Mouse (Mus musculus): Measurements from ENCODE around the gene Fzd2.
"Not testable (repeated sequence)": the region's sequence is repeated elsewhere in the genome, so short reads cannot be mapped to it uniquely, and the experiment has no call there.

Gene Fzd2

DNA sequence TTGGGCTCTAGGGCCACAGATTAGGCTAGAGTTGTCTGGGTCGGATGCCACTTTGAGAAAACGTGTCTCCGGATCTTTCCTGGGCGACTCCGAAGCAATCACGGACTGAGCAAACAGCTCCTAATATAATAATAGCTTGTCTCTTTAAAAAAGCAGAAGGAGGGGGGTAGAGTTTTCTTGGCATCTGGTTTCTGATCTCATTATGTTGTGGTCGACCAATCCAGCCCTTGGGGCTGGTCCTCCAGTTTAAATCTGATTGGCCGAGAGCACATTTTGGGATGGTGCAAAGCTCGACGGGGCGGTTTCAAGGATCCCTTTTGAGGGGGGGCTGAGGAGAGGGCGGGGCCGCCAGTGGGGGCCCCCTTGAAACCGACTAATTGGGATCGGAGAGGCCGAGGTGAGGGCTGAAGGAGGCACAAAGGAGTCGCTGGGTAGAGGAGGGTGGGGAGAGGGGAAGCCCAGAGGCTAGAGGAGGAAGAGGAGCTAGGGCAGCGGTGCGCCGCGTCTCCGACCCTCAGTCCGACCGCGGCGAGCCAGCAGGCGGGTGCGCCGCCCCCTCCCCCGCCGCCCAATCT, at the start of gene Fzd2:
Gene Fzd2, plus strand, starts transcription at position 387 of the 575 bp plus-strand sequence.
- DNase-seq (ENCODE audit: low read depth): peak; percentile 99

DNA sequence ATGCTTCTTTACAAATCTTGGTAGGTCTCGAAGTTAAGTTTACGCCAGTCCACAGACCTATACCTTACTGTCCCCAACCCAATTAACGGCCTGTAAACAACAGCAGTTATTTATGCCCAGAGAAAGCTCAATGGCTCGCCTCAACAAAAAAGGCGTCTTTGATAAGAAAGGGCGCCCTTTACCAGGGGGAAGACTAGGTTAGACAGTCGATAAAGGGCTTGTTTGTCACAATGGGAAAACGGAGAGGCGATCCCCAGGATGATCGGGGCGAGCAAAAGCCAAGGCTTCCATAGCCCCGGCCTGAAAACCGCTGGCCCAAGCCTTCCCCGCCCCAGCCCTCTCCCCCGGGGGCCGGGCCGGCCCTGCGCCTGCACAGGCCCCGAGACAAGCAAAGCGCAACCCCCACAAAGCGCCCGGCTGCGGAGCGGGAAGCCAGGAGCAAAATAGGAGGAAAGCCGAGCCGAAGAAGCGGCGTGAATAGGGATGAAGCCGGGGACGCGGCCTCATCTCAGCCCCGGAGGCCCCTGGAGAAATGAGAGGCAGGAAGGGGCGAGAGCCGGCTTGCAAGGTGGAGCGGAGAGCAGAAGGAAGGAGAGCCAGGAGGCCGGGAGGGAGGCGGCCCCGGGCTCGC, 48.7 kb upstream of the Fzd2 start:
- DNase-seq (ENCODE audit: low read depth): no peak

DNA sequence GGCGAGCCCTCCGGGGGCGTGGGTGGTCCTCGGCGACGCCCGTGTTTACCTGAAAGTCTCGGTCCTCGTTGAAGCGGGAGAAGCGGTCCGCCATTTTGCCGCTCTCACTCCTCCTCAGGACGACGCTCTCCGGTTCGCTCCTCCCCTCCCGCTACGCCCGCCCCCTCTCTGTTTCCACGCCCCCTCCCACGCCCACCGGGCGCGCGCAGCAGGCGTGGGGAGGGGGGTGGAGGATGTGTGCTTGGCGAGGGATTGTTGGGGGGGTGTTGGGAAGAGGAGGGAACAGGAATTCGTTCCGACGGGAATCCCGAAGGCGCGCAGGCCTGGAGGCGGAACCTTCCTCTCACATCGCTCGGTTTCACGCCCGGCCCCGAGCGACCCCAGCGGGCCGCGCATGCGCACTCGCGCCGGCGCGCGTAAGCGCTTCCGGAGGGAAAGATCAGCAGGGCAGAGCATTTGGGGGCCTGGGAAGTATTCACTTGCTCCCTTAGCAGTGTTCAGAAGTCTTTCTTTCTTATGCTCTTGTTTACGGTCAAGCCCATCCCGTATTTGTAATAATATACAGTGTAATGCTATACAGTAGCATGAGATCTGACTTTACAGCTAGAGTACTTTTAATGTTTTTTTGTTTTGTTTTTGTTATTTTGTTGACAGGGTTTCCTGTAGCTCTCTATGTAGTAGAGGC, 48.0 kb upstream of the Fzd2 start, which contains the start of gene Gpatch8:
Gene Gpatch8, minus strand, starts transcription at position 362 of the 685 bp plus-strand sequence.
- DNase-seq (ENCODE audit: low read depth): peak; percentile 96

DNA sequence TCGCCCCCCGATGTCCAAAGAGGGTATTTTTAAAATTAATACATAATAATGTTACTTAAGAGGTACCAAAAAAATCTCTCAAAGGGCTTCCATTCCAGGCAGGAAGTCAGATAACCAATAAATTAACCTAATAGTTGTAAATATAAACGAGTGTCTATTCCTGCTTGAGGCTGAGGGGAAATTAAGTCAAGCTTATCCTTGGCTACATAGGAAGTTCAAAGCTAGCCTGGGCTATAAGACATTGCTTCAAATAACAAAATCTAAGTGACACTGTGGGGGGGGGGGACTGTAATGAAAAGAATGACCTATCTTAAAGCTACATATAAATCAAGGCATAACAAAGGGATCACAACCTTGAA, 47.5 kb upstream of the Fzd2 start:
- DNase-seq (ENCODE audit: low read depth): no peak

DNA sequence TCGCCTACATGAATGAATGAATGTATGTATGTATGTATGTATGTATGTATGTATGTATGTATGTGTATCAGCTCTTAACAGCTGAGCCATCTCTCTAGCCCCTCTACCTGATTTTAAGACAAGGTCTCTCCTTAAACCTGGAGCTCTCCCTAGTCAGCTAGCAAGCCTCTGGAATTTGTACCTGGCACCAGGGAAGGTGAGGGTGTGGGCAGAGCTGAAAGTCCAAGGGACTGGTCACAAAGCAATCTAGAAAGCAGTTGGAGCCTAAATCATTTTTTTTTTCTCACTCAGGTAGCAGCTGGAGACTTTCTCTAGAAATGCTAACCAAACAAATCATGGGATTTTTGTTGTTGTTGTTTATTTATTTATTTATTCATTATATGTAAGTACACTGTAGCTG, 46.8 kb upstream of the Fzd2 start:
- no peak for DNase-seq (ENCODE audit: low read depth)

DNA sequence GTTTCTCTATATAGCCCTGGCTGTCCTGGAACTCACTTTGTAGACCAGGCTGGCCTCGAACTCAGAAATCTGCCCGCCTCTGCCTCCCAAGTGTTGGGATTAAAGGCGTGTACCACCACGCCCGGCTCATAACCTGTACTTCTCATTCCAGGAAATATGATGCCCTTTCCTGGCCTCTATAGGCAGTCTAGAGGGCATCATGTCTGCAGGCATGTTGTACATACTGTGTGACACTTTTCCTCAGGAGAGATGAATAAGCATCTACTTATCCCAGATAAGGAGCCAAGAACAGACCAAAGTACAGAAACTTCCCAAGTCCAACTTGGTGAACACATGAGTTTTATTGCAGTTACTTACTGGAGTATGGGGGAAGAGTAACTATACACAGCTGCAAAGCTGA, 45.5 kb upstream of the Fzd2 start:
- DNase-seq (ENCODE audit: low read depth): no peak

DNA sequence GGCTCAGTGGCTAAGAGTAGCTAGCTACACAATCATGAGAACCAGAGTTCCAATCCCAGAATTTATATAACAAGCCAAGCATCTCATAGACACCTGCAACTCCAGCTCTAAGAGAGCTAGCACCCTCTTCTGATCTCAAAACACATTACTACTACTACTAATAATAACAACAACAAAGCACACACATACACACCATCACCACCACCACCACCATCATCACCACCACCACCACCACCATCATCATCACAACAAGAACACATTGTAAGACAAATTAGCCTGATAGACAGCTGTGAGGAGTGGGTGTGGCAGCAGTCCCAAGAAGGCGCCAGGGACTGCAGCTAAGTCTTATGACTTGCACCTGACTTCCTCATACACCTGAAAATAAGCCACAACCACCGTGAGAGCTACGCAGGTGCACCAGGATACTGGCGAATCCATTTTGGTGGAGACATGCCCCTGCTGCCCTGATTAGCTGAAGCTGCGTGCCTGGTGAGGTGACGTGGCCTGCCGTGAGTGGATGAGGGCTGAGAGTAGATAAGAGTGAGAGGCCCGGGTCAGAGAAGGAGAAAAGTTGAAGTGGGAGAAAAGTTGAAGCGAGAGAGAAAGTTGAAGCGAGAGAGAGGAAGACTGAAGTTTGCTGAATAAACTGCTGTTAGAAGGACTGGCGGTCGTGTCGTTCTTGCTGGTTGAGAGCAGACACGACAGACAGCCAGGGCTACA, 39.1 kb upstream of the Fzd2 start:
- DNase-seq (ENCODE audit: low read depth): not testable (repeated sequence)

DNA sequence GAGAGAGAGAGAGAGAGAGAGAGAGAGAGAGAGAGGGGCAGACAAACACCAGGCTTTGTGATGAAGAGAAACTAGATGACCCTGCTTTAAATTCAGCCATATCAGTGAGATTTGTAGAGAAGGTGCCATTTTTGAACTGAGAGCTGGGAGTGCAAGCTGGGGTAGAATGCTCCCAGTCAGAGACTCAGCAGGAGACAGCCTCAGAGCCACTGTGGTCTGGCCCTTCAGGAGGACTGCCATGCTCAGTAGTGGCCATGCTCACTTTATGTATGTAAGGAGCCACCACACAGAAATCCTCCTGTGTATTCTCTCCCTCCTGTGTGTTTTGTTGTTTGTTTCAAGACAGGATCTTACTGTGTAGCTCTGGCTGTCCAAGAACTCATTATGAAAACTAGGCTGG, 38.5 kb upstream of the Fzd2 start:
- no peak for DNase-seq (ENCODE audit: low read depth)

DNA sequence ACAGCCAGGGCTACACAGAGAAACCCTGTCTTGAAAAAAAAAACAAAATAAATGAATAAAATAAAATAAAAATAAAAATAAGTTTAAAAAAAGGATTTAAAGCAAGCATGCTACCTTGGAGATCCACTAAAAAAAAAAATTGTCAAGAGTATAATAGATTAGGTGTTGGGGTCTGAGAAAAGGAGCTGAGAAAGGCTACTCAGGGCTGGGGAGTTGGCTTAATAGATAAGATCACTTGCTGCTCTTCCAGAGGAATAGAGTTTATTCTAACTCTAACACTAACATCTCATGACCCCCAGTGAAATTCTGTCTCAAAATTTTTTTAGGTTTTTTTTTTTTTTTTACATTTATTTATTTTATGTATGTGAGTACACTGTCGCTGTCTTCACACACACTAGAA, 37.9 kb upstream of the Fzd2 start:
- no peak for DNase-seq (ENCODE audit: low read depth)

DNA sequence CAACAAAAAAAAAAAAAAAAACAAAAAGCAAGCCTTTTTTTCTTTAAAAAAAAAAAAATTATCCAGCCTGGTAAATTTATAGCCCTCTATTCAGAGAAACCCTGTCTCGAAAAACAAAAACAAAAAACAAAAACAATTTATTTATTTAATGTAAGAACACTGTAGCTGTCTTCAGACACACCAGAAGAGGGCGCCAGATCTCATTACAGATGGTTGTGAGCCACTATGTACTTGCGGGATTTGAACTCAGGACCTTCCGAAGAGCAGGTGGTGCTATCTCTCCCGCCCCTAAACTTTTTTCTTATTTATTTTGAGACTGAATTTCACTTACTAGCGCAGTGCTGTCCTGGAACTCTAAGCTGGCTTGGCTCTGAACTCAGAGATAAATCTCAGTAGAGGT, 37.0 kb upstream of the Fzd2 start:
- DNase-seq (ENCODE audit: low read depth): no peak

DNA sequence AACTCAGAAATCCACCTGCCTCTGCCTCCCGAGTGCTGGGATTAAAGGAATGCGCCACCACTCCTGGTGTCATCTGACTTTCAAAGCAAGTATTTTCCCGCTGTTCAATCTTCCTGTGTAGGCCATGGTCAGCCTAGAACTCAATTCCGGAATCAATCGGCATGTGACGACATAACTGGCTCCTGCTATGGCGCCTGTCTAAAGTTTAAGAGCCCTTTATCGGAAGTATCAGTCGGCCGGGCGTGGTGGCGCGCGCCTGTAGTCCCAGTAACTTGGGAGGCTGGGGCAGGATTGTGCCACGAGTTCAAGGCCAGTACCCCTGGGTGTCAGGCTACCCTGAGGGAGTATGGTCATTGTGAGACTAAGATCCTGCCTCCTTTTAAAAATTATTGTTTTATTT, 36.5 kb upstream of the Fzd2 start:
- DNase-seq (ENCODE audit: low read depth): no peak

DNA sequence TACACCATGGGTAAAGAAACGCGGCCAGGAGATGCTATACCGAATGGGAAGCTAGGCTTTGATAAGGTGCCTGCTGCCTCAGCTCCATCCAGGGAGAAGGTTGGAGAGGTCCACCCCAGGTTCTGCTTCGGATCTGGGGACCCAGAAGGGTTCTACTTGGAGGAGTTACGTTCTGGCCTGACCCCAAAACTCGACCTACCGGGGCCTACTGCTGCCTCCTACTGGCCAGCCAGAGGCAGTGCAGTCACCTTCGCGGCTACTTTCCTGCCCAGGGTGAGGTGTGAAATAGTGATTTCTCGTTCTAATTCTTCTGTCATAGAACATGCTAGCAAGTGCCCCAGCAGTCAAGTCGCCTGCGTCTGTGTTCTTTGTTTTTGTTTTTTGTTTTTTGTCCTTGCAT, 36.0 kb upstream of the Fzd2 start:
- peak; percentile 37 for DNase-seq (ENCODE audit: low read depth)

DNA sequence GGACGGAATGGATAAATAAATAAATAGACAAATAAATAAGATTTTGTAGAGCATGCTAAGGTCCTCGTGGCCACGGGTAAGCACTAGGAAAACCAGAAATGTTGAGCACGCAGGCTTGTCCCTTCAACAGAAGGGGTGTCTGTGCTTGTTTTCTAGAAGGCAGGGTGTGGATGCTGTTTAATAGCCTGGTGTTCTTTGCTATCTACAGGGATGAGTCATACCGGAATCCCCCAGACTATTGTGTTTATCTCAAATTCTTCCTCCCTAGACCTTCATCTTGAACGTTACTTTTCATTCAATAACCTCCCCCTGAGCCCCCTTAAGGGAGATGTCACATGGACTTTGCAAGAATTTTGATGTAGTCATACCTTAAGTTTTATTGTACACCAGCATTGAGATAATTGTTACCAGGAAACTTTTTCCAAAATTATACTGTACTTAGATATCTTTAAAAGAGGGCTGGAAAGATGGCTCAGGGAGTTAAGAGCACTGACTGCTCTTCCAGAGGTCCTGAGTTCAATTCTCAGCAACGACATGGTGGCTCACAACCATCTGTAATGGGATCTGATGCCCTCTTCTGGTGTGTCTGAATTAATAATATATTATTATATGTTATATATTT, 35.3 kb upstream of the Fzd2 start:
- peak; percentile 42 for DNase-seq (ENCODE audit: low read depth)

DNA sequence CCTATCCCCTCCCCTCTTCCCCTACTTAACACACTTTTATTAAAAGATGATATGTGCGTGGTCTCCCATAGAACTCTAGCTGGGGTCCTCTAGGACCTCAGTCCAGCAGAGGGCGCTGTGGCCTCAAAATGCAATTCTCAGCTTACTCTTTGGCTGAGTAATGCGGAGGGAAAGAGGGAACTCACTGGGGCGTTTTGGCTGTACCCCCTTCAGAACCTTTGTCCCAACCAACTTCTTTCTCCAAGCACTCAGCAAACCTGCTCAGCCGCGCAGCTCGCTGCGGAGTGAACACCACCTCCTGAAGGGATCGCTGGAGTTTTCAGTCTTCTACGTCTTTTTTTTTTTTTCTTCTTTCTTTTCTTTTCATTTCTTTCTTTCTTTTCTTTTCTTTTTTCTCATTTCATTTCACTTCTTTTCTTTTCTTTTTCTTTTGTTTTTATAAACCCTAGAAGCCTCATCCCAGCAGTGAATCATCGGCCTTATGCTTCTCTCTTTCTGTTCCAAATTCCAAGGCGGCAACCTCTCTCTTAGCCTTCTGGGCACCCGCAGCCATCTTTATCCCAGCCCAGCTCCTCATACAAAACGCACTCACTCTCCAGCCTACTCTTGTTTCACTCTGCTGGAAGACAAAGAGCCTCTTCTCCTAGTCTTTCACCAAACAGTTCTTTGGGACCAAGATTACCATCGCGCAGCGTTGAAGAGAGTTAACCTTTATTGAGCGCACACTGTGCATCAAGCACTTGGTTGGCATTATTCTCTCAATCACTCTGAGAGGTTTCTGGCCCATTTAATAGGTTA, 31.1 kb upstream of the Fzd2 start:
- peak; percentile 83 for DNase-seq (ENCODE audit: low read depth)

DNA sequence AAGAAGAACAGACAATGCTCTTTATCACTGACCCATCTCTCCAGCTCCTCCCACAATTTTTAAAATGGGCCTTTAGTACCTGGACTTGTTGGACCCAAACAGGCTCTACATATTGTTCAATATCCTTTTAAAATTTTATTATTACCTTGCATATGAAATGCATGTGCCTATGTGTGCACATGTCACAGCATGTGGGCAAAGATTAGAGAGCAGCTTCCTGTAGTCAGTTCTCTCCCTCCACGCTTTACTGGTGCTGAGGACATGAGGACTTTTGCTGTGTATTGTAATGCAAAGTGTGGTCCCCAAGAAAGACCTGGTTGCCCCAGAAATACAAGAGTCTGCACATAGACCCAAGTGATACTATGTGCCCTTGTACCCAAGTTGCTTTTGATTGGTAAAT, 29.2 kb upstream of the Fzd2 start:
- no peak for DNase-seq (ENCODE audit: low read depth)

DNA sequence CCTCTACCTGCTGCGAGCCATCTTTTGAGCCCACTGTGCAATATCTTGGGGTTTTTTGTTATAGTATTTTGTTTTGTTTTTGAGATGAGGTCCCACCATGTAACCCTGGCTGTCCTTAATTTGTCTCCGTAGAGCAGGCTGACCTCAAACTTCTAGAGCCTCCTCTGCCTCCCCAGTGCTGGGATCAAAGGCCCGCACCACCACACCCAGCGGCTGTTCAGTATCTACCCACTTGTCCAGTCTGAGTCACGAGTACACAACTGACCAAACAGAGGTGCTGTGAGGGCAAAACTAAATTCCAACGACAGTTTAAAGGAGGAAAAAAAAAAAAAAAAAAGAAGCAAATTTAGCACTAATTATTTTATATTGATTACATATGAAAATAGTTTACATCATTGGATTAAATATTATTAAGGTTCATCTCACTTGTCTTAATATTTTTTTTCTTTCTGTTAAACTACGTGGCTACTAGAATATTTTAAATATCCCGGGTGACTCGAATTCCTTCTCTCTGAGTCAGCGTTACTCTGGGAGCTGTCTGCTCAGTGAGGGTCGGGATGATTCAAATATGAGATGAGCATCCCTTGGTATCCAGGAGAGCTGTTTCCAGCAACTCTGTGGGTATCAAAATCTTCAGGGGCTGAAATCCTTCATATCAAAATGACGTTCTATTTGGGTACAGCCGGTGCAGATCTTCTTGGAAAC, 28.0 kb upstream of the Fzd2 start:
- DNase-seq (ENCODE audit: low read depth): no peak

DNA sequence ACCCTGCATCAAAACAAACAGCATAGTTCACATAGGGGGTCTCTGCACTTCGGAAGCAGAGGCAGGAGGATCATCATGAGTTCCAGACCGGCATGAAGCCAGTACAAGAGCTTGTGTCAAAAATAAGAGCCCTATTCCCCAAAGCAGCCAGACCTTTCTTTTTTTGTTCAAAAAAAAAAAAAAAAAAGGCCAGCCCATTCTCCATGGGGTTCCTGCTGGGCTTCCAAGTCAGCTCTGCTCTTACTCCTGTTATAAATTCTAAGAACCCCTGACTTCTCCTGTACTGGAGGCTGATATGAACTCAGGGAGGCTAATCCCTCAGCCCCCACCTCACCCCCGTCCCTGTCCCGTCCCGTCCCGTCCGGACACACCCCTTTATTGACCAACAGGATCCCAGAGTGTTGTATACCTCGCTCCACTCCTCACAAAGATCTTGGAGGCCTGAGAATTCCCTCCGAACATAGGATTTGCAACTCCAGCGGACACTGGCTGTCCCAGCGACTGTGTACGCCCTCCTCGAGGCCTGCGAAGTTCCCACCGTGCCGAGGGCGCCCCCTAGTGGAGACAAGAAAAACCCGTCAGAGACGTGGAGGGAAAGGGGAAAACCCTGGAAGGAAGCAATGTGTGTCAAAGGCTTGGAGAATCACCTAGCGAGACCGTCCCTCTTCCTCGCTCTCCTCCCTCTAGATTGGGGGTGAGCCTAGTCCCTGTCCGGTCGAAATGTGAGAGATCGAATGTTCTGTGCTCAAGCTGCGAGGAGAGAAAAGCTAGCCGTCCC, 25.7 kb upstream of the Fzd2 start:
- DNase-seq (ENCODE audit: low read depth): peak; percentile 80

DNA sequence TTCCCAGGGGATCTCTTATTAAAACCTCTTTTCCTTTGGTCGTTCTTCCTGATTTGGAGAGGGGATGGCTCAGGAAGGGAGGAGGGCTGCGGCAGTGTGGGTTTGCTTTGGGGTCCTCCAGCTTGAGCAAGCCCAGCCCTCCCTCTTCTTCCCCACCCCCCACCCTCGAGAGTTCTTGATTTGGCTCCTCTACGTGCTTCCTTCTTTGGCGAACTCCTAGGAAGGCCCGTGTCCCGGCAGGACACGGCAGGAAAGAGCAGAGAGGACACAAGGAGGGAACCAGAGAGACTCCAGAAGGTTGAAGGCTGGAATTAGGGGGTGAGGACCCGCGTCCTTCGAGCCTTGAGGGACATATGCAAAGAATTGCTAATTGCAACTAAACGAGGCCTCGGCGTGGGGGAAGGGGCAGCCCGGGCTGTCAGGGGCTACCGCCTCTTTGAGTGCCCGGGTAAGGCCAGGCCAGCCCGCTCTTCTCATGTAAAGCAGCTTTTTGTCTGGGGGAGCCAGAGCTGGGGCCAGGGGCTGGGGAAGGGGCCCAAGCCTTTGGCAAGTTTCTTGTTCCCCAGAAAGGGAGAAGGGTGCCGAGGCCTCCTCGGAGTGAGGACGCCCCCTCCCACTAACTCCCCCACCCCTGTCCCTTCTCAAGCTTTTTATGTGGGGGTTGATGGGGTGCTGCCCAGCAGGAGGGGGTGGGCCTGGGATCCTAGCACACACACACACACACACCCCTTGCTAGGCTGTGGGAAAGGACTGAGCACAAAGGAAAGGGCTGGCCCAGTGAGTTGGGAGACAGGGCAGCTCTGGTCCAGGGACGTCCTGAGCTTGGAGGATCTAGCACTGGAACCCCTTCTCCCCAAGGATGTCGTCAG, 24.8 kb upstream of the Fzd2 start, which contains the start of gene Gm11627:
Gene Gm11627, minus strand, starts transcription at position 297 of the 869 bp plus-strand sequence.
- DNase-seq (ENCODE audit: low read depth): no peak

DNA sequence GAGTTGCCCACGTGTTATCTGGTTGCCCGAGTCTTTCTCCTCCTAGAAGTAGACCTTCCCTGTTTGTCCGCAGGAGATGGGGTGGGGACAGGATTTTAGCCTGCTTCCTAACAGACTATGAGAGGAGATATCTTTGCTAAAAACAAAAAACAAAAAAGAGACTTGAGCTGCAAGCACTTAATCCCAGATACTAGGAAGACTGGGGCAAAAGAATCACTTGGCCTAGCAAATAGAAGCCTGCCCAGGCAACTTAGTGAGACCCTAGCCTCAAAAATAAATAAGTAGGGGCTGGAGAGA, 24.2 kb upstream of the Fzd2 start:
- no peak for DNase-seq (ENCODE audit: low read depth)

Data from 416B (cell line).